Mouse (Mus musculus) limb, embryonic 14.5 days (tissue): ENCODE measurements around the gene Spata2. TPM values are rescaled to one million over a fixed set of nuclear protein-coding genes. Genes with fewer than 3 reads are reported as not detected.

ENCODE experiments used
- ATAC-seq: fragments of 200-750 bp; cut with Nextera tagmentation; 2 replicates; pipeline ENCODE4 v1.8.0; 2017; ENCODE audit warnings: low read depth, moderate number of reproducible peaks, moderate TSS enrichment; ENCODE audit not compliant: low FRiP score
- DNase-seq: peaks from one replicate; pipeline ENCODE4 v3.0.0-alpha.2; 2015; ENCODE audit warnings: low spot score
- H3K27ac ChIP-seq: fragments of 300-500 bp; sonication (generic); replicated peaks from 2 replicates; pipeline ENCODE4 v1.5.1; 2014; ENCODE audit warnings: low read depth, mild to moderate bottlenecking, low read length, moderate library complexity, mixed read lengths
- H3K27me3 ChIP-seq: fragments of 300-500 bp; sonication (generic); 2 replicates; pipeline ENCODE4 v1.6.1; 2014; ENCODE audit warnings: low read length, mixed read lengths; ENCODE audit not compliant: control insufficient read depth, insufficient read depth
- H3K36me3 ChIP-seq: fragments of 300-500 bp; sonication (generic); 2 replicates; pipeline ENCODE4 v1.6.1; 2014; ENCODE audit warnings: mild to moderate bottlenecking, low read length, moderate library complexity, mixed read lengths; ENCODE audit not compliant: control insufficient read depth, insufficient read depth
- H3K4me1 ChIP-seq: fragments of 300-500 bp; sonication (generic); 2 replicates; pipeline ENCODE4 v1.6.1; 2014; ENCODE audit warnings: antibody characterized with exemption, low read length, mixed read lengths; ENCODE audit not compliant: control insufficient read depth, insufficient read depth
- H3K4me2 ChIP-seq: fragments of 300-500 bp; sonication (generic); replicated peaks from 2 replicates; pipeline ENCODE4 v1.6.1; 2014; ENCODE audit warnings: low read depth, mild to moderate bottlenecking, low read length, moderate library complexity; ENCODE audit not compliant: severe bottlenecking
- H3K4me3 ChIP-seq: fragments of 300-500 bp; sonication (generic); replicated peaks from 2 replicates; pipeline ENCODE4 v1.5.1; 2014; ENCODE audit warnings: low read length
- H3K9ac ChIP-seq: fragments of 300-500 bp; sonication (generic); 2 replicates; pipeline ENCODE4 v1.6.1; 2014; ENCODE audit warnings: mild to moderate bottlenecking, low read depth, low read length, moderate library complexity; ENCODE audit not compliant: severe bottlenecking
- H3K9me3 ChIP-seq: fragments of 300-500 bp; sonication (generic); 2 replicates; pipeline ENCODE4 v1.6.1; 2016; ENCODE audit warnings: low read length; ENCODE audit not compliant: control insufficient read depth
- POLR2A ChIP-seq: fragments of 200-500 bp; IDR thresholded peaks from 2 replicates; pipeline ENCODE4 v1.8.0; 2012; ENCODE audit warnings: inconsistent platforms, mild to moderate bottlenecking, moderate library complexity, borderline replicate concordance; ENCODE audit not compliant: insufficient read depth, insufficient read length; ENCODE audit errors: extremely low read depth
- WGBS: fragments of 180-500 bp; shearing (Covaris S2); extraction: QIAGEN DNeasy Blood & Tissue Kit; methylation state at CpG from one replicate; pipeline ENCODE4 v1.1.7; 2014; 5-methylcytosine and 5-hydroxymethylcytosine counted together
- polyA plus RNA-seq, 2 experiments: library from polyadenylated mRNA; depleted of rRNA in 1 of 2; stranded (reverse) in 1 of 2; unstranded in 1 of 2; fragments of >200 nt; fragmentation: Nextera tagmentation in 1 of 2; extraction: Ambion mirVana in 1 of 2; gene quantifications; 2 replicates each; pipeline versions ENCODE4 v1.2.1 to v1.2.3; 2012 to 2014

Gene Spata2
- polyA plus RNA-seq, 2 experiments, result 12.4 to 17.8 TPM

DNA sequence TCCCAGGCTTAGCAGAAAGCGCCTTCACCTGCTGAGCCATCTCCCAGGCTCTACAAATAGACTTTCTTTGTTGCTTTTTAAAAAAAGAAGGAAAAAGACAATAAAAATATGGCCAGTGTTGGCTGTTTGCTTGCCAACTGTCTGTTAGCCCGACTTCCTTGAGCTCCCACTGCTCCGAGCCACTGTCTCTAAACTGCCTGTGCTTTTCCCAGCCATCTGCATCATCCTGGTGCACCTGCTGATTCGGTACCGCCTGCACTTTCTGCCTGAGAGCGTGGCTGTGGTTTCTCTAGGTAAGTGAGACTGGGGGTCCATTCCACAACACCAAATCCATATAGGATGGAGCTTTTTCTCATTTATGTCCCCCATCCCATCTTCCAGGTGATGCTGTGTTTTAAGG, 58.1 kb downstream of the Spata2 start:
- Histone ChIP-seq H3K9me3 (no peaks in the 10 kb centered on the region), H3K27ac (no peak overlapping the region), H3K27me3 (no peaks in the 10 kb centered on the region), H3K36me3 (peaks cover 36% of the 10 kb centered on the region), H3K9ac (no peak overlapping the region), H3K4me3 (no peak overlapping the region), H3K4me2 (no peak overlapping the region), H3K4me1 (no peaks in the 10 kb centered on the region)
- no peak for ATAC-seq
- WGBS, result 94% methylated on average over 6 of the region's 6 CpGs
- no peak for TF ChIP-seq POLR2A
- no peak for DNase-seq

DNA sequence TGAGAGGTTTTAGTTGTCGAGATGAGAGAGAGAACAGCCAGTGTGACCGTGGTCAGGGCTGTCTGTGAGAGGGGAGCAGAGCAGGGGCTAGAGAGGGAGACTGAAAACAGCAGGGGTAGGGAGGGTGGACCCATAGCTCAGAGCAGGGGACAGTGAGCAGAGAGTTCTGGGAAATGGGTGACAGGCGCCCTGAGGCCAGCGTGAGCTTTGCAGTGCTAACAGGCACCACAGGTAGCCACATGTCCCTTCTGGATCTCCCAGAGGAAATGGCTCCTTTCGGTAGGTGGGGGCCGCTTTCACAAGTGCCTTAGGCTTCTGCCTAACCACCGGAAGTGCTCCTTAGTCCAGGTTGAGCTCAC, 61.3 kb downstream of the Spata2 start:
- ATAC-seq (no peak), DNase-seq (no peak)
- Histone ChIP-seq H3K4me3 (no peak overlapping the region), H3K4me2 (no peak overlapping the region), H3K27ac (no peak overlapping the region), H3K9ac (no peak overlapping the region), H3K9me3 (no peaks in the 10 kb centered on the region), H3K36me3 (peaks cover 36% of the 10 kb centered on the region), H3K27me3 (no peaks in the 10 kb centered on the region), H3K4me1 (no peaks in the 10 kb centered on the region)
- no peak for TF ChIP-seq POLR2A
- 69% methylated on average over 7 of the region's 7 CpGs for WGBS

Other genes with a start within 250 kb of the Spata2 start
- gene B4galt5, start 143.7 kb downstream of the Spata2 start, polyA plus RNA-seq (2012; rRNA removed), result 21.8 and 23.6 TPM in 2 replicates
- gene B4galt5, start 143.7 kb downstream of the Spata2 start, polyA plus RNA-seq (2014; fragmentation: Nextera tagmentation; extraction: Ambion mirVana), result 23.2 and 24.5 TPM in 2 replicates
- 43.0 and 62.1 TPM in 2 replicates for gene Slc9a8, start 71.2 kb downstream of the Spata2 start, polyA plus RNA-seq (2012; rRNA removed)
- 16.7 and 20.1 TPM in 2 replicates for gene Slc9a8, start 71.2 kb downstream of the Spata2 start, polyA plus RNA-seq (2014; fragmentation: Nextera tagmentation; extraction: Ambion mirVana)
- gene Rnf114, start 242 bp downstream of the Spata2 start, polyA plus RNA-seq (2012; rRNA removed), result 83.6 and 102 TPM in 2 replicates
- gene Rnf114, start 242 bp downstream of the Spata2 start, polyA plus RNA-seq (2014; fragmentation: Nextera tagmentation; extraction: Ambion mirVana), result 78.1 and 81.9 TPM in 2 replicates
- 123 and 187 TPM in 2 replicates for gene Snai1, start 45.3 kb upstream of the Spata2 start, polyA plus RNA-seq (2012; rRNA removed)
- gene Snai1, start 45.3 kb upstream of the Spata2 start, polyA plus RNA-seq (2014; fragmentation: Nextera tagmentation; extraction: Ambion mirVana), result 67.9 and 69.1 TPM in 2 replicates
- gene Ube2v1, start 139.2 kb upstream of the Spata2 start, polyA plus RNA-seq (2012; rRNA removed), result 137 and 158 TPM in 2 replicates
- gene Ube2v1, start 139.2 kb upstream of the Spata2 start, polyA plus RNA-seq (2014; fragmentation: Nextera tagmentation; extraction: Ambion mirVana), result 269 and 270 TPM in 2 replicates
- gene Gm20431, start 168.6 kb upstream of the Spata2 start, polyA plus RNA-seq (2012; rRNA removed), result 6.1 and 11.0 TPM in 2 replicates
- gene Gm20431, start 168.6 kb upstream of the Spata2 start, polyA plus RNA-seq (2014; fragmentation: Nextera tagmentation; extraction: Ambion mirVana), result 7.5 and 16.3 TPM in 2 replicates
- gene Cebpb, start 196.0 kb upstream of the Spata2 start, polyA plus RNA-seq (2012; rRNA removed), result 29.7 and 36.0 TPM in 2 replicates
- 20.6 and 27.4 TPM in 2 replicates for gene Cebpb, start 196.0 kb upstream of the Spata2 start, polyA plus RNA-seq (2014; fragmentation: Nextera tagmentation; extraction: Ambion mirVana)
- 58.9 and 76.0 TPM in 2 replicates for gene Tmem189, start 196.9 kb upstream of the Spata2 start, polyA plus RNA-seq (2012; rRNA removed)
- gene Tmem189, start 196.9 kb upstream of the Spata2 start, polyA plus RNA-seq (2014; fragmentation: Nextera tagmentation; extraction: Ambion mirVana), result 37.2 and 39.3 TPM in 2 replicates